Mouse (Mus musculus): ENCODE measurements at regions not wholly inside any gene's neighbourhood (a gene's known extent, or its start where the extent isn't known, plus 50 kb on each side); places are given as distances from the start of the nearest gene placed in this dataset.

DNA sequence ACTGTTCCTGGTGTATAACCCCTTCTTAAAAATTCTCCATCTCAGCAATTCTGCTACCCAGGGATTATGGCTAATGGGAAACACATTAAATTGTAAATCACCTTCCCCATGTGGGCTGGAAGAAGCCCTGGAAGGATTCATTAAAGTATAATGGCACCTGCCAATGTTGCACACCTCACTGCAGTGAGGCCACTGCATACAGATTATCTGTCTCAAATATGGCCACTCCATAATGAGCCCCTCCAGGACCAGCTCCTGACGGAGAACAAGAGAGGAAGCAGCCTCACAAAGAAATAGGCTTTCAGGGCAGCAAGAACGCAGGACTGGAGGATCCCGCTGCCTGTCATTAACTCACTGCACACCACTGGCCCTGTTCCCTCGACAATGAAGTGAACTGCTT lies 115.2 kb upstream of the Alk start:
- TF ChIP-seq POLR2A (IDR thresholded peaks at IDR 0.05; ENCODE audit: low read depth, low read length) (no peak), CTCF (IDR thresholded peaks at IDR 0.05; ENCODE audit: extremely low read depth, insufficient read length, insufficient replicate concordance, low read depth, low read length) (no peak)

Data from small intestine, adult 2 months (tissue).